Comparison of ENCODE assay signal across 9 mouse cellular contexts in genomic region chr11:114628032-114628431, GRCm38 (mm10). TPM values are rescaled to one million over a fixed set of nuclear protein-coding genes. Genes with fewer than 3 reads are reported as not detected.
DNase-seq lines count a peak whose midpoint lies in the region; TF ChIP-seq lines count a peak whose summit lies in the region.
"Had no signal": no experiment of that assay in that cellular context is flagged by ENCODE, and none has a peak within 500 bp of the region (broad histone marks: within the 10 kb centered on the region; RNA-seq: fewer than 3 reads in every experiment).

No protein-coding gene starts in this region.

- DNase-seq in cerebellum, postnatal 10 days: peak; percentile 34 to 50
- no peak for DNase-seq in cerebellum, adult 9-10 months
- peak; percentile 18 to 29 for DNase-seq in kidney, postnatal 4 days
- no peak for DNase-seq in kidney, adult 11 months
- DNase-seq in 3T3-L1 (ENCODE audit: low read depth, low spot score): peak; percentile 23
- no peak for DNase-seq in brain, embryonic 14.5 days (ENCODE audit: low read depth)
- DNase-seq in right cerebral cortex, postnatal 4 days: no peak
- no peak for DNase-seq in adrenal gland, postnatal 4 days (ENCODE audit: low spot score in 2 of 2)
- DNase-seq: cerebellum, adult 11 months had no signal

- TF ChIP-seq POLR2A in brain, embryonic 14.5 days (IDR thresholded peaks at IDR 0.05; ENCODE audit: borderline replicate concordance, extremely low read depth, insufficient read depth, insufficient read length, poor library complexity, severe bottlenecking): no peak

- TF ChIP-seq CTCF in brain, embryonic 14.5 days (IDR thresholded peaks at IDR 0.05; ENCODE audit: borderline replicate concordance, extremely low read depth, insufficient read depth, insufficient read length): peak; percentile 56; the same call in 1 of the 2 replicates

RNA-seq across cellular contexts. Expression of gene Rpl38, which starts 40.3 kb away (rescaled TPM):
- 1,736 and 1,742 TPM in 2 replicates for polyA plus RNA-seq in brain, embryonic 14.5 days (2012; rRNA removed)
- 1,000 to 10,000 TPM; 1,445 to 1,502 TPM for total RNA-seq in adrenal gland, postnatal 4 days (2021)

RNA-seq across cellular contexts. Expression of gene Ttyh2, which starts 47.2 kb away (rescaled TPM):
- 17.8 and 25.4 TPM in 2 replicates for polyA plus RNA-seq in brain, embryonic 14.5 days (2012; rRNA removed)
- 100 to 1,000 TPM; 108 to 113 TPM for total RNA-seq in adrenal gland, postnatal 4 days (2021)

Comparison
In these comparisons a context has a peak if more than half of its experiments do, and no peak if none do; other contexts are left out.
1. DNase-seq: peak in cerebellum, postnatal 10 days (2 of 2), kidney, postnatal 4 days (2 of 2) and 3T3-L1 (single experiment); none in cerebellum, adult 9-10 months (single experiment), kidney, adult 11 months (single experiment), brain, embryonic 14.5 days (single experiment), right cerebral cortex, postnatal 4 days (single experiment) and adrenal gland, postnatal 4 days (0 of 2).